Mouse (Mus musculus) left cerebral cortex, adult 11 months (tissue): ENCODE measurements around the gene Rpl13.

Experiments used
- DNase-seq: peaks from one replicate; pipeline ENCODE4 v3.0.0; 2022; ENCODE audit warnings: low spot score

Gene Rpl13

GRCm38 (mm10) chr8:123150737-123151171 is 48.6 kb downstream of the Rpl13 start:
- no peak for DNase-seq
